Mouse (Mus musculus) heart, postnatal 0 days (tissue): ENCODE measurements at regions not wholly inside any gene's neighbourhood (a gene's known extent, or its start where the extent isn't known, plus 50 kb on each side); places are given as distances from the start of the nearest gene placed in this dataset.

Source experiments
- CTCF ChIP-seq: IDR thresholded peaks from 2 replicates; pipeline ENCODE4 v1.5.1; 2016; ENCODE audit warnings: antibody characterized with exemption, control low read depth, low read depth
- EP300 ChIP-seq: IDR thresholded peaks from 2 replicates; pipeline ENCODE4 v1.6.1; 2016; ENCODE audit warnings: antibody characterized with exemption, low read depth

DNA sequence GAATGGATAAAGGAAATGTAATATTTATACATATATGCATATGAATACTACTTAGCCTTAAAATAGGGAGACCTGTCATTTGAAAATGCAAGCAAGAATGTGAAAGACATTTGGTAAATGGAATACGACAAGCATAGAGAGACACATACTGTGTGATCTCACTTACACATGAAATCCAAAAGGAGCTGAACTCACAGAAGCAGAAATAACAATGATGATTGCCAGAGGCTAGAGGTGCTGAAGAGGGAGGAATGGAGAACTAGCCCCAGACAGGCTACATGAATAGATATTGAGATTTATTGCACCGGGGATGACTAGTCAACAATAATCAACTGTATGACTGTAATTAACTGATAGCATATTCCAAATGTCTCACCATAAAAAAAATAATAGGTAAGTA is 336.6 kb upstream of the Acvr2a start:
- TF ChIP-seq CTCF (no peak), EP300 (no peak)
